Mouse (Mus musculus) liver, embryonic 15.5 days (tissue): ENCODE data around the gene Nova2. TPM values are rescaled to one million over a fixed set of nuclear protein-coding genes. Genes with fewer than 3 reads are reported as not detected.

ENCODE experiments used
- ATAC-seq: fragments of 200-750 bp; cut with Nextera tagmentation; 2 replicates; pipeline ENCODE4 v1.8.0; 2017; ENCODE audit warnings: moderate number of reproducible peaks, mild to moderate bottlenecking, moderate library complexity; ENCODE audit not compliant: insufficient read depth
- H3K27ac ChIP-seq: fragments of 300-500 bp; sonication (generic); replicated peaks from 2 replicates; pipeline ENCODE4 v1.5.1; 2015; ENCODE audit warnings: mild to moderate bottlenecking, inconsistent platforms
- H3K27me3 ChIP-seq: fragments of 300-500 bp; sonication (generic); 2 replicates; pipeline ENCODE4 v1.6.1; 2015; ENCODE audit warnings: mild to moderate bottlenecking, inconsistent platforms
- H3K36me3 ChIP-seq: fragments of 300-500 bp; sonication (generic); replicated peaks from 2 replicates; pipeline ENCODE4 v1.6.1; 2015; ENCODE audit warnings: moderate library complexity, mild to moderate bottlenecking, inconsistent platforms
- H3K4me1 ChIP-seq: fragments of 300-500 bp; sonication (generic); replicated peaks from 2 replicates; pipeline ENCODE4 v1.6.1; 2015; ENCODE audit warnings: inconsistent platforms
- H3K4me2 ChIP-seq: fragments of 300-500 bp; sonication (generic); 2 replicates; pipeline ENCODE4 v1.6.1; 2015; ENCODE audit warnings: moderate library complexity, mild to moderate bottlenecking, inconsistent platforms
- H3K4me3 ChIP-seq: fragments of 300-500 bp; sonication (generic); replicated peaks from 2 replicates; pipeline ENCODE4 v1.5.1; 2015; ENCODE audit warnings: mild to moderate bottlenecking, inconsistent platforms
- H3K9ac ChIP-seq: fragments of 300-500 bp; sonication (generic); 2 replicates; pipeline ENCODE4 v1.6.1; 2015; ENCODE audit warnings: moderate library complexity, mild to moderate bottlenecking, inconsistent platforms
- H3K9me3 ChIP-seq: fragments of 300-500 bp; sonication (generic); replicated peaks from 2 replicates; pipeline ENCODE4 v1.6.1; 2016; ENCODE audit warnings: inconsistent platforms
- WGBS: fragments of 180-500 bp; shearing (Covaris S2); methylation state at CpG from one replicate; pipeline ENCODE4 v1.1.7; 2015; ENCODE audit warnings: mixed read lengths; ENCODE audit not compliant: insufficient replicate concordance; 5-methylcytosine and 5-hydroxymethylcytosine counted together
- polyA plus RNA-seq: library from polyadenylated mRNA; unstranded; fragments of >200 nt; fragmentation: Nextera tagmentation; extraction: Ambion mirVana; gene quantifications from 2 replicates; pipeline ENCODE4 v1.2.1, GENCODE M21; 2015

Nova2 gene
- polyA plus RNA-seq, 1 experiment from 2014 or later: 0.06 TPM

DNA sequence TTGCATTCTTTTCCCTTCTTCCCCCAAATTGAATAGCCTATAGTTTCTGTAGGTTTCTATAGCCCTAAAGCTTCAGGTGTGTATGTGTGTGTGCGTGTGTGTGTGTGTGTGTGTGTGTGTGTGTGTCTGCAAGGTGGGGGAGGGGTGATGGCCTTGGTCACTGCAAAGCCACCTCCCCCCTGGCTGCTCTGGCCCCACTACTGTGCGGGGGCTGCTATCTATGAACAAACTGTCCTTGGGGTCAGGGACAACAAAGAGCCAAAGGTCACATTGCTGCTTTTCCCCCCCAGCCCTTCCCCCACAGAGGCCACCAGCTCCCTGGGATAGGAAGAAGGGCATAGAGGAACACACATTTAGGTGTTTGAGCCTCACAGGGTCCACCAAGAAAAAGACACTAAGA is 87.2 kb downstream of the Nova2 start:
- Histone ChIP-seq H3K27me3 (peaks cover 21% of the 10 kb centered on the region), H3K9ac (no peak overlapping the region), H3K27ac (peak overlapping the region; percentile 71), H3K4me3 (no peak overlapping the region), H3K4me1 (peaks cover 44% of the 10 kb centered on the region), H3K9me3 (no peaks in the 10 kb centered on the region), H3K36me3 (no peaks in the 10 kb centered on the region), H3K4me2 (peak overlapping the region; percentile 61)
- peak; percentile 56 for ATAC-seq
- 30% methylated on average over 2 of the region's 2 CpGs for WGBS

- H3K4me1 ChIP-seq: peaks cover 33% of the 10 kb centered on the region
- 69% methylated on average over 15 of the region's 15 CpGs for WGBS
- peaks cover 24% of the 10 kb centered on the region for H3K27me3 ChIP-seq
- H3K9me3 ChIP-seq: no peaks in the 10 kb centered on the region
- no peak for ATAC-seq
- H3K9ac ChIP-seq: no peak overlapping the region
- H3K27ac ChIP-seq: no peak overlapping the region
- no peak overlapping the region for H3K4me2 ChIP-seq
- H3K4me3 ChIP-seq: no peak overlapping the region
- H3K36me3 ChIP-seq: no peaks in the 10 kb centered on the region
Measured at GRCm38 (mm10) chr7:19014452-19014851, 88.8 kb downstream of the Nova2 start.

Other genes with a start within 250 kb of the Nova2 start
- gene Psg20, start 239.7 kb upstream of the Nova2 start, polyA plus RNA-seq: not detected in 2 replicates
- gene Psg22, start 207.8 kb upstream of the Nova2 start, polyA plus RNA-seq: 0.07 and 0.16 TPM in 2 replicates
- not detected in 2 replicates for gene Psg19, start 127.4 kb upstream of the Nova2 start, polyA plus RNA-seq
- not detected in 2 replicates for gene Psg17, start 104.3 kb upstream of the Nova2 start, polyA plus RNA-seq
- gene Mill2, start 85.9 kb upstream of the Nova2 start, polyA plus RNA-seq: 0.15 and 0.18 TPM in 2 replicates
- 69.3 and 73.4 TPM in 2 replicates for gene Pglyrp1, start 54.6 kb upstream of the Nova2 start, polyA plus RNA-seq
- 8.4 and 11.1 TPM in 2 replicates for gene Ccdc61, start 15.5 kb upstream of the Nova2 start, polyA plus RNA-seq
- not detected in 2 replicates for gene Nanos2, start 61.5 kb downstream of the Nova2 start, polyA plus RNA-seq
- gene Mypop, start 65.4 kb downstream of the Nova2 start, polyA plus RNA-seq: 0.15 and 0.55 TPM in 2 replicates
- 8.2 and 9.9 TPM in 2 replicates for gene Irf2bp1, start 78.2 kb downstream of the Nova2 start, polyA plus RNA-seq
- 45.8 and 52.1 TPM in 2 replicates for gene Foxa3, start 97.7 kb downstream of the Nova2 start, polyA plus RNA-seq
- gene Sympk, start 98.5 kb downstream of the Nova2 start, polyA plus RNA-seq: 14.6 and 15.4 TPM in 2 replicates
- not detected in 2 replicates for gene Rsph6a, start 128.8 kb downstream of the Nova2 start, polyA plus RNA-seq
- 3.6 and 5.4 TPM in 2 replicates for gene Dmwd, start 150.3 kb downstream of the Nova2 start, polyA plus RNA-seq
- 13.9 and 15.8 TPM in 2 replicates for gene Dmpk, start 158.0 kb downstream of the Nova2 start, polyA plus RNA-seq
- 0.90 and 1.2 TPM in 2 replicates for gene Six5, start 168.7 kb downstream of the Nova2 start, polyA plus RNA-seq
- gene Gm4969, start 192.5 kb downstream of the Nova2 start, polyA plus RNA-seq: 0.14 and 0.17 TPM in 2 replicates
- 5.1 TPM in 2 replicates for gene Fbxo46, start 194.0 kb downstream of the Nova2 start, polyA plus RNA-seq
- gene Qpctl, start 223.4 kb downstream of the Nova2 start, polyA plus RNA-seq: 4.1 and 4.6 TPM in 2 replicates
- 52.8 and 55.6 TPM in 2 replicates for gene Snrpd2, start 223.8 kb downstream of the Nova2 start, polyA plus RNA-seq
- gene Gipr, start 240.2 kb downstream of the Nova2 start, polyA plus RNA-seq: 0.36 and 1.0 TPM in 2 replicates